Mouse (Mus musculus) limb, embryonic 10.5 days (tissue): ENCODE data around the gene Pex6. TPM values are rescaled to one million over a fixed set of nuclear protein-coding genes. Genes with fewer than 3 reads are reported as not detected.
A peak's percentile ranks its signal among the peaks of the same experiment; 100 is the strongest.

Experiments used
- DNase-seq: peaks from one replicate; pipeline ENCODE4 v3.0.0-alpha.2; 2017; ENCODE audit warnings: low spot score
- H3K27ac ChIP-seq: fragments of 300-500 bp; sonication (generic); 2 replicates; pipeline ENCODE4 v1.5.1; 2016; ENCODE audit warnings: mild to moderate bottlenecking
- H3K27me3 ChIP-seq: fragments of 300-500 bp; sonication (generic); 2 replicates; pipeline ENCODE4 v1.6.1; 2016; ENCODE audit warnings: low read depth, mild to moderate bottlenecking; ENCODE audit not compliant: poor library complexity, severe bottlenecking
- H3K36me3 ChIP-seq: fragments of 300-500 bp; sonication (generic); 2 replicates; pipeline ENCODE4 v1.6.1; 2016; ENCODE audit warnings: mild to moderate bottlenecking, moderate library complexity
- H3K4me1 ChIP-seq: fragments of 300-500 bp; sonication (generic); 2 replicates; pipeline ENCODE4 v1.6.1; 2016
- H3K4me3 ChIP-seq: fragments of 300-500 bp; sonication (generic); 2 replicates; pipeline ENCODE4 v1.5.1; 2016; ENCODE audit warnings: mild to moderate bottlenecking, moderate library complexity
- H3K9me3 ChIP-seq: fragments of 300-500 bp; sonication (generic); replicated peaks from 2 replicates; pipeline ENCODE4 v1.6.1; 2016; ENCODE audit warnings: mild to moderate bottlenecking
- WGBS: fragments of 180-500 bp; shearing (Covaris S2); methylation state at CpG from one replicate; pipeline ENCODE4 v1.1.7; 2016; 5-methylcytosine and 5-hydroxymethylcytosine counted together
- polyA plus RNA-seq: library from polyadenylated mRNA; unstranded; fragments of >200 nt; fragmentation: Nextera tagmentation; extraction: Ambion mirVana; gene quantifications from 2 replicates; pipeline ENCODE4 v1.2.1, GENCODE M21; 2016

The Pex6 gene
- polyA plus RNA-seq, 1 experiment from 2014 or later: 26.9 TPM

- Histone ChIP-seq H3K27ac (no peak overlapping the region), H3K27me3 (peaks cover 29% of the 10 kb centered on the region), H3K36me3 (peaks cover 53% of the 10 kb centered on the region), H3K4me1 (peaks cover 7% of the 10 kb centered on the region; the same call in 1 of the 2 replicates), H3K4me3 (no peak overlapping the region), H3K9me3 (no peaks in the 10 kb centered on the region)
- no peak for DNase-seq
- 90% methylated on average over 26 of the region's 26 CpGs for WGBS
Observed at GRCm38 (mm10) chr17:46725731-46726645, 14.7 kb downstream of the Pex6 start.

GRCm38 (mm10) chr17:46727271-46727670 is 16.0 kb downstream of the Pex6 start:
- DNase-seq: no peak
- Histone ChIP-seq H3K9me3 (no peaks in the 10 kb centered on the region), H3K27ac (no peak overlapping the region), H3K36me3 (peaks cover 41% of the 10 kb centered on the region), H3K4me3 (no peak overlapping the region), H3K4me1 (peaks cover 7% of the 10 kb centered on the region; the same call in 1 of the 2 replicates), H3K27me3 (peaks cover 29% of the 10 kb centered on the region)
- WGBS: 93% methylated on average over 11 of the region's 11 CpGs

- no peaks in the 10 kb centered on the region for H3K9me3 ChIP-seq
- H3K4me3 ChIP-seq: no peak overlapping the region
- H3K27me3 ChIP-seq: peaks cover 29% of the 10 kb centered on the region
- no peak overlapping the region for H3K27ac ChIP-seq
- H3K36me3 ChIP-seq: peaks cover 35% of the 10 kb centered on the region
- peaks cover 7% of the 10 kb centered on the region; the same call in 1 of the 2 replicates for H3K4me1 ChIP-seq
- 44% methylated on average over 6 of the region's 6 CpGs for WGBS
- DNase-seq: no peak
Observed at GRCm38 (mm10) chr17:46728021-46728420, 16.8 kb downstream of the Pex6 start.

GRCm38 (mm10) chr17:46728496-46728895 is 17.2 kb downstream of the Pex6 start:
- Histone ChIP-seq H3K9me3 (no peaks in the 10 kb centered on the region), H3K27ac (no peak overlapping the region), H3K4me1 (peaks cover 7% of the 10 kb centered on the region; the same call in 1 of the 2 replicates), H3K27me3 (peaks cover 29% of the 10 kb centered on the region), H3K36me3 (peaks cover 30% of the 10 kb centered on the region), H3K4me3 (peak overlapping the region; percentile 13; the same call in 1 of the 2 replicates)
- no peak for DNase-seq
- 44% methylated on average over 11 of the region's 11 CpGs for WGBS

GRCm38 (mm10) chr17:46728904-46729318 is 17.6 kb downstream of the Pex6 start, which contains the start of gene Gnmt:
Gnmt (minus strand) TSS chr17:46729168.
- Histone ChIP-seq H3K27me3 (peaks cover 29% of the 10 kb centered on the region), H3K9me3 (no peaks in the 10 kb centered on the region), H3K27ac (no peak within 1 kb of the TSS), H3K36me3 (peaks cover 28% of the 10 kb centered on the region), H3K4me3 (peak within 1 kb of the TSS; percentile 13; the same call in 1 of the 2 replicates), H3K4me1 (peaks cover 7% of the 10 kb centered on the region; the same call in 1 of the 2 replicates)
- 16% methylated on average over 24 of the region's 24 CpGs for WGBS
- no peak for DNase-seq

GRCm38 (mm10) chr17:46734055-46734454 is 22.8 kb downstream of the Pex6 start:
- no peaks in the 10 kb centered on the region; the same call in 1 of the 2 replicates for H3K4me1 ChIP-seq
- peaks cover 16% of the 10 kb centered on the region for H3K27me3 ChIP-seq
- no peak for DNase-seq
- no peaks in the 10 kb centered on the region for H3K9me3 ChIP-seq
- H3K27ac ChIP-seq: no peak overlapping the region
- no peak overlapping the region for H3K4me3 ChIP-seq
- WGBS: 92% methylated on average over 3 of the region's 3 CpGs
- H3K36me3 ChIP-seq: peaks cover 48% of the 10 kb centered on the region

GRCm38 (mm10) chr17:46735287-46735686 is 24.0 kb downstream of the Pex6 start:
- H3K36me3 ChIP-seq: peaks cover 49% of the 10 kb centered on the region
- H3K27ac ChIP-seq: no peak overlapping the region
- H3K4me3 ChIP-seq: no peak overlapping the region
- no peak for DNase-seq
- H3K4me1 ChIP-seq: no peaks in the 10 kb centered on the region
- 87% methylated on average over 7 of the region's 7 CpGs for WGBS
- H3K9me3 ChIP-seq: no peaks in the 10 kb centered on the region
- H3K27me3 ChIP-seq: peaks cover 3% of the 10 kb centered on the region; the same call in 1 of the 2 replicates

GRCm38 (mm10) chr17:46736160-46736559 is 24.9 kb downstream of the Pex6 start:
- peak; percentile 51 for DNase-seq
- no peaks in the 10 kb centered on the region for H3K27me3 ChIP-seq
- peaks cover 51% of the 10 kb centered on the region for H3K36me3 ChIP-seq
- WGBS: 62% methylated on average over 10 of the region's 10 CpGs
- no peaks in the 10 kb centered on the region for H3K4me1 ChIP-seq
- H3K4me3 ChIP-seq: no peak overlapping the region
- no peaks in the 10 kb centered on the region for H3K9me3 ChIP-seq
- 0 out of 2 replicates have a peak overlapping the region, but pooled peaks have one; percentile 4 for H3K27ac ChIP-seq

- DNase-seq: no peak
- H3K9me3 ChIP-seq: no peaks in the 10 kb centered on the region
- H3K4me3 ChIP-seq: no peak overlapping the region
- H3K36me3 ChIP-seq: peaks cover 77% of the 10 kb centered on the region
- H3K27ac ChIP-seq: no peak overlapping the region
- H3K4me1 ChIP-seq: no peaks in the 10 kb centered on the region
- WGBS: 93% methylated on average over 6 of the region's 6 CpGs
- no peaks in the 10 kb centered on the region for H3K27me3 ChIP-seq
Observed at GRCm38 (mm10) chr17:46741305-46741704, 30.0 kb downstream of the Pex6 start.

- DNase-seq: no peak
- H3K4me3 ChIP-seq: no peak overlapping the region
- WGBS: 88% methylated on average over 9 of the region's 9 CpGs
- no peaks in the 10 kb centered on the region for H3K9me3 ChIP-seq
- peaks cover 78% of the 10 kb centered on the region for H3K36me3 ChIP-seq
- H3K4me1 ChIP-seq: no peaks in the 10 kb centered on the region
- no peak overlapping the region for H3K27ac ChIP-seq
- no peaks in the 10 kb centered on the region for H3K27me3 ChIP-seq
Observed at GRCm38 (mm10) chr17:46742986-46743385, 31.7 kb downstream of the Pex6 start.

- WGBS: 95% methylated on average over 2 of the region's 2 CpGs
- Histone ChIP-seq H3K27ac (no peak overlapping the region), H3K27me3 (no peaks in the 10 kb centered on the region), H3K36me3 (peaks cover 82% of the 10 kb centered on the region), H3K9me3 (no peaks in the 10 kb centered on the region), H3K4me1 (peaks cover under 1% of the 10 kb centered on the region; the same call in 1 of the 2 replicates), H3K4me3 (no peak overlapping the region)
- no peak for DNase-seq
Observed at GRCm38 (mm10) chr17:46745506-46745905, 34.2 kb downstream of the Pex6 start.

- peaks cover 69% of the 10 kb centered on the region for H3K36me3 ChIP-seq
Observed at GRCm38 (mm10) chr17:46747234-46747633, 36.0 kb downstream of the Pex6 start.

GRCm38 (mm10) chr17:46747806-46748205 is 36.5 kb downstream of the Pex6 start:
- Histone ChIP-seq H3K9me3 (no peaks in the 10 kb centered on the region), H3K27ac (no peak overlapping the region), H3K4me1 (peaks cover 13% of the 10 kb centered on the region), H3K27me3 (no peaks in the 10 kb centered on the region), H3K36me3 (peaks cover 64% of the 10 kb centered on the region), H3K4me3 (no peak overlapping the region)
- 96% methylated on average over 2 of the region's 2 CpGs for WGBS
- DNase-seq: no peak

More at GRCm38 (mm10) chr17:46747234-46747633, 36.0 kb downstream of the Pex6 start:
- H3K27me3 ChIP-seq: no peaks in the 10 kb centered on the region
- no peaks in the 10 kb centered on the region for H3K9me3 ChIP-seq
- no peak overlapping the region for H3K27ac ChIP-seq
- 89% methylated on average over 8 of the region's 8 CpGs for WGBS
- no peak for DNase-seq
- H3K4me3 ChIP-seq: no peak overlapping the region
- H3K4me1 ChIP-seq: peaks cover 9% of the 10 kb centered on the region
